Mouse (Mus musculus) bone marrow, adult 2 months (tissue): Measurements from ENCODE around the gene Rap1a.

Experiments used
- CTCF ChIP-seq: fragments of 200-500 bp; IDR thresholded peaks from 2 replicates; pipeline ENCODE4 v1.5.1; 2011; ENCODE audit warnings: low read length, control low read depth; ENCODE audit not compliant: control insufficient read depth, insufficient read depth
- POLR2A ChIP-seq: fragments of 200-500 bp; IDR thresholded peaks from 2 replicates; pipeline ENCODE4 v1.6.1; 2011; ENCODE audit warnings: low read depth, mild to moderate bottlenecking, control low read depth, low read length, borderline replicate concordance; ENCODE audit not compliant: control insufficient read depth

DNA sequence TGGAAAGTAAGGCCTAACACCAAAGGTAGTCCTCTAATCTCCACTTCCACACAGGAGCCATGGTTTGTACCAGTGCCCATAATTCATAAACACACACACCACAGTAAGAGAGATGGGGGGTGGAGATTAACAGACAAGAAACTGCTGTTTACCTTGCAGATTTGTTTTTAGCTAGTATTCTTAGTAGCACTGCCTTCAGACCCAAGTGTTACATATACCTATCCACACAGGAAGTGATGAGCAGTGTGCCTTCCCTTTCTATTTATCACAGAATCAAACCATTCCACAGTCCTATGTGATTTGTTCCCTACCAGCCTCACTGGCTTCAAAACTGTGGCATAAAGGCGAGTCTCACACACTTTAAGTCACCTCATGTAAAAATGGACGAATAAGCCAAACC is 10.0 kb downstream of the Rap1a start:
- TF ChIP-seq CTCF = no peak
- no peak for TF ChIP-seq POLR2A
